Mouse (Mus musculus) cerebellum, postnatal 14 days (tissue): Measurements from ENCODE around the gene Usp29.
A peak's percentile ranks its signal among the peaks of the same experiment; 100 is the strongest.
"Not testable (repeated sequence)": the region's sequence is repeated elsewhere in the genome, so short reads cannot be mapped to it uniquely, and the experiment has no call there.

Source experiments
- DNase-seq, 2 experiments: peaks; one replicate each; pipeline ENCODE4 v3.0.0; 2021; ENCODE audit warnings: mixed read lengths in 2 of 2

The Usp29 gene

GRCm38 (mm10) chr7:6879512-6880164 is 149.3 kb downstream of the Usp29 start:
- DNase-seq, result no peak

- DNase-seq, result not testable (repeated sequence)
Measured at GRCm38 (mm10) chr7:6880918-6881317, 150.5 kb downstream of the Usp29 start.

GRCm38 (mm10) chr7:6881473-6882046 is 151.2 kb downstream of the Usp29 start:
- DNase-seq, result no peak

GRCm38 (mm10) chr7:6883376-6884147 is 153.2 kb downstream of the Usp29 start:
- DNase-seq, result no peak

- DNase-seq, result no peak
Measured at GRCm38 (mm10) chr7:6885416-6885815, 155.0 kb downstream of the Usp29 start.

- no peak for DNase-seq
Measured at GRCm38 (mm10) chr7:6886896-6887295, 156.5 kb downstream of the Usp29 start.

- DNase-seq, result no peak
Measured at GRCm38 (mm10) chr7:6889871-6890270, 159.5 kb downstream of the Usp29 start.

GRCm38 (mm10) chr7:6891206-6891605 is 160.8 kb downstream of the Usp29 start:
- peak; percentile 49 to 50 for DNase-seq

- DNase-seq, result not testable (repeated sequence)
Measured at GRCm38 (mm10) chr7:6897021-6897420, 166.6 kb downstream of the Usp29 start.

- DNase-seq, result no peak
Measured at GRCm38 (mm10) chr7:6900672-6901071, 170.3 kb downstream of the Usp29 start.

GRCm38 (mm10) chr7:6903489-6903888 is 173.1 kb downstream of the Usp29 start:
- no peak for DNase-seq

- no peak for DNase-seq
Measured at GRCm38 (mm10) chr7:6910527-6910926, 180.1 kb downstream of the Usp29 start.

- DNase-seq, result no peak
Measured at GRCm38 (mm10) chr7:6911731-6912130, 181.4 kb downstream of the Usp29 start.

GRCm38 (mm10) chr7:6913439-6914380 is 183.3 kb downstream of the Usp29 start:
- peak; percentile 23 to 28 for DNase-seq

GRCm38 (mm10) chr7:6917126-6917525 is 186.7 kb downstream of the Usp29 start:
- no peak for DNase-seq

GRCm38 (mm10) chr7:6918267-6918666 is 187.9 kb downstream of the Usp29 start:
- peak; percentile 95 to 98 for DNase-seq

GRCm38 (mm10) chr7:6919131-6919870 is 188.9 kb downstream of the Usp29 start:
- no peak for DNase-seq

GRCm38 (mm10) chr7:6923515-6923914 is 193.1 kb downstream of the Usp29 start:
- DNase-seq, result no peak

- no peak for DNase-seq
Measured at GRCm38 (mm10) chr7:6925926-6926730, 195.8 kb downstream of the Usp29 start.

GRCm38 (mm10) chr7:6926731-6926995 is 196.3 kb downstream of the Usp29 start:
- no peak for DNase-seq

- no peak for DNase-seq
Measured at GRCm38 (mm10) chr7:6929286-6929685, 198.9 kb downstream of the Usp29 start.
